Mouse (Mus musculus) layer of hippocampus, adult 9-11 months (tissue): ENCODE measurements around the gene Tnip1.
"Not testable (repeated sequence)": the region's sequence is repeated elsewhere in the genome, so short reads cannot be mapped to it uniquely, and the experiment has no call there.

Source experiments
- DNase-seq: peaks from one replicate; pipeline ENCODE4 v3.0.0; 2022

Gene Tnip1

GRCm38 (mm10) chr11:54905931-54906330 lies 56.8 kb downstream of the Tnip1 start:
- DNase-seq = no peak

GRCm38 (mm10) chr11:54905086-54905485 lies 57.6 kb downstream of the Tnip1 start:
- no peak for DNase-seq

- no peak for DNase-seq
These were observed 58.6 kb downstream of the Tnip1 start for GRCm38 (mm10) chr11:54903940-54904706.

GRCm38 (mm10) chr11:54903339-54903738 lies 59.4 kb downstream of the Tnip1 start:
- DNase-seq = no peak

- peak; percentile 42 for DNase-seq
These were observed 60.1 kb downstream of the Tnip1 start, which contains the start of gene Gpx3 for GRCm38 (mm10) chr11:54902333-54903323. Gene Gpx3 (plus strand): TSS chr11:54902453.

GRCm38 (mm10) chr11:54899657-54900056 lies 63.1 kb downstream of the Tnip1 start:
- no peak for DNase-seq

GRCm38 (mm10) chr11:54897470-54897869 lies 65.2 kb downstream of the Tnip1 start:
- no peak for DNase-seq

- not testable (repeated sequence) for DNase-seq
These were observed 66.1 kb downstream of the Tnip1 start for GRCm38 (mm10) chr11:54896646-54897045.

- DNase-seq = no peak
These were observed 68.1 kb downstream of the Tnip1 start for GRCm38 (mm10) chr11:54894589-54894988.

GRCm38 (mm10) chr11:54892091-54892490 lies 70.6 kb downstream of the Tnip1 start:
- DNase-seq = no peak

- no peak for DNase-seq
These were observed 71.4 kb downstream of the Tnip1 start for GRCm38 (mm10) chr11:54891341-54891740.

- DNase-seq = no peak
These were observed 74.8 kb downstream of the Tnip1 start for GRCm38 (mm10) chr11:54887927-54888326.

- DNase-seq = no peak
These were observed 77.3 kb downstream of the Tnip1 start for GRCm38 (mm10) chr11:54885406-54885805.

GRCm38 (mm10) chr11:54884937-54885336 lies 77.8 kb downstream of the Tnip1 start:
- DNase-seq = peak; percentile 61

- no peak for DNase-seq
These were observed 78.4 kb downstream of the Tnip1 start for GRCm38 (mm10) chr11:54884197-54884828.

GRCm38 (mm10) chr11:54882671-54883070 lies 80.0 kb downstream of the Tnip1 start:
- DNase-seq = no peak

GRCm38 (mm10) chr11:54881051-54881474 lies 81.7 kb downstream of the Tnip1 start:
- DNase-seq = no peak

GRCm38 (mm10) chr11:54879922-54880321 lies 82.8 kb downstream of the Tnip1 start:
- no peak for DNase-seq

- DNase-seq = no peak
These were observed 83.3 kb downstream of the Tnip1 start for GRCm38 (mm10) chr11:54879434-54879833.

GRCm38 (mm10) chr11:54878893-54879292 lies 83.8 kb downstream of the Tnip1 start:
- DNase-seq = no peak

GRCm38 (mm10) chr11:54876031-54876430 lies 86.7 kb downstream of the Tnip1 start:
- DNase-seq = no peak

- peak; percentile 71 for DNase-seq
These were observed 90.7 kb downstream of the Tnip1 start for GRCm38 (mm10) chr11:54871831-54872537.
